Mouse (Mus musculus): Measurements from ENCODE around the gene Rab34.

GRCm38 (mm10) chr11:78231518-78231917 is 43.3 kb downstream of the Rab34 start:
- TF ChIP-seq CEBPB (IDR thresholded peaks at IDR 0.05; ENCODE audit: insufficient read depth, poor library complexity, severe bottlenecking), result no peak
- TF ChIP-seq POLR2A (IDR thresholded peaks at IDR 0.05; ENCODE audit: insufficient read length, low read depth), result no peak
- TF ChIP-seq REST (IDR thresholded peaks at IDR 0.05; ENCODE audit: insufficient read depth, insufficient read length), result no peak

All from myocyte (in vitro differentiated cells).